Mouse (Mus musculus): ENCODE measurements around the gene Olfr635. TPM values are rescaled to one million over a fixed set of nuclear protein-coding genes. Genes with fewer than 3 reads are reported as not detected.

The Olfr635 gene
- polyA plus RNA-seq, 1 experiment: not detected

DNA sequence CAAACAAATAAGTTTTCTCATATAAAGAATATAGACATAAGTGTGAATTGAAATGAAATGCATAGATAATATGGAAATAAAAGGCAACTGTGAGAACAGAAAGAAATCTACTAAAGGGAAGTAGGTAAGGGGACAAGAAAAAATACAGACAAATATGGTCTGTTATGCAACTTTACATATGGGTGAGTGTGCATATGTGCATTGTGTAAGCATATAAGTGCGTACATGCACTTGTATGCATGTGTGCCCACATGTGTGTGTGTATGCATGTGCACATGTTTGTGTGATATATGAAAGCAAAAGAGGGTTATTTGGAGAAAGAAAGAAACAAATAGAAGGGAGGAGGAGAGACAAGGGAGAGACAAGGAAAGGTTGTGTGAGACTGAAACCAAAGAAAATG is 48.0 kb downstream of the Olfr635 start:
- TF ChIP-seq TAL1 (IDR thresholded peaks at IDR 0.05; ENCODE audit: low read length): no peak
- no peak for TF ChIP-seq GATA1 (IDR thresholded peaks at IDR 0.05; ENCODE audit: low read length)
- Histone ChIP-seq H3K4me3 (replicated peaks) (no peak overlapping the region), H3K4me1 (ENCODE audit: control insufficient read depth) (no peaks in the 10 kb centered on the region), H3K27me3 (ENCODE audit: control insufficient read depth) (no peaks in the 10 kb centered on the region), H3K36me3 (ENCODE audit: control insufficient read depth) (no peaks in the 10 kb centered on the region), H3K9me3 (ENCODE audit: control insufficient read depth, low read length) (no peaks in the 10 kb centered on the region)

DNA sequence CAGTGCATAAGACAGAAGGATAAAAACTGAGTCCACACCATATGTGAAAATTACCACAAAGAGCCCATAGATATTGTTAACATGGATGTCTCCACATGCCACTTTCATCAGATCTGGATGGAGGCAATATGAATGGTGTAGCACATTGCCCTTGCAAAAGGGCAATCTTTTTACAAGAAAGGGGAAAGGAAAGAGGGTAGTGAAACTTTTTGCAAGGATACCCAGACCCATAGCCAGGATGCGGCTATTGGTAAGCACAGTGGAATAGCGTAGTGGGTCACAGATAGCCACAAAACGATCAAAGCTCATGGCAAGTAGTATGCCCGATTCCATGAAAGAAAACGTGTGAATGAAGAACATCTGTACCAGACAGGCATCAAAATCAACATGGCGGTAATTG is 50.7 kb downstream of the Olfr635 start:
- H3K4me1 ChIP-seq (ENCODE audit: control insufficient read depth): no peaks in the 10 kb centered on the region
- no peaks in the 10 kb centered on the region for H3K27me3 ChIP-seq (ENCODE audit: control insufficient read depth)
- TF ChIP-seq GATA1 (IDR thresholded peaks at IDR 0.05; ENCODE audit: low read length) (no peak), TAL1 (IDR thresholded peaks at IDR 0.05; ENCODE audit: low read length) (no peak)
- H3K4me3 ChIP-seq (replicated peaks): no peak overlapping the region
- no peaks in the 10 kb centered on the region for H3K9me3 ChIP-seq (ENCODE audit: control insufficient read depth, low read length)
- no peaks in the 10 kb centered on the region for H3K36me3 ChIP-seq (ENCODE audit: control insufficient read depth)

GRCm38 (mm10) chr7:104025473-104025872 is 54.5 kb downstream of the Olfr635 start, which contains the start of gene Olfr640:
Olfr640 (minus strand) TSS chr7:104025573.
- H3K9me3 ChIP-seq (ENCODE audit: control insufficient read depth, low read length): no peaks in the 10 kb centered on the region
- no peaks in the 10 kb centered on the region for H3K36me3 ChIP-seq (ENCODE audit: control insufficient read depth)
- no peaks in the 10 kb centered on the region for H3K4me1 ChIP-seq (ENCODE audit: control insufficient read depth)
- TF ChIP-seq GATA1 (IDR thresholded peaks at IDR 0.05; ENCODE audit: low read length): no peak
- no peak for TF ChIP-seq TAL1 (IDR thresholded peaks at IDR 0.05; ENCODE audit: low read length)
- H3K4me3 ChIP-seq (replicated peaks): no peak within 1 kb of the TSS
- no peaks in the 10 kb centered on the region for H3K27me3 ChIP-seq (ENCODE audit: control insufficient read depth)

DNA sequence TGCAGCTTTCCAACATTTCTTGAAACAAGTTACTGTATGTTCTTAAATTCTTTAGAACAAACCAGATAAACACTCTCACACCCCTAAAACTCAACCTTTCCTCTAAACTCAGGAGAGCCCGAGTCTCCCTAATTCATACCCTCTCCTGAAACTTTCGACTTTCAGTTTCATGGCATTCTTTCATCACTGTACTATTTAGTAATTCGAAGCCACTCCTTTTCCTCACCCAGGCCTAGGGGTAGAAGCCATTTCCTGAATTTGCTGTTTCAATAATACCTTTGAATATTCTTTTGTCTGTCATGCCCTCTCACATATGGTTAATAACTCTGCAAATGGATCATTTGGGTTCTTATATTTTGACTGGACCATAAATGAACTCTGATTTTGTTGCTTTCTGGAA is 56.0 kb downstream of the Olfr635 start:
- Histone ChIP-seq H3K9me3 (ENCODE audit: control insufficient read depth, low read length) (no peaks in the 10 kb centered on the region), H3K27me3 (ENCODE audit: control insufficient read depth) (no peaks in the 10 kb centered on the region), H3K36me3 (ENCODE audit: control insufficient read depth) (no peaks in the 10 kb centered on the region), H3K4me3 (replicated peaks) (no peak overlapping the region), H3K4me1 (ENCODE audit: control insufficient read depth) (no peaks in the 10 kb centered on the region)
- no peak for TF ChIP-seq GATA1 (IDR thresholded peaks at IDR 0.05; ENCODE audit: low read length)
- no peak for TF ChIP-seq TAL1 (IDR thresholded peaks at IDR 0.05; ENCODE audit: low read length)

DNA sequence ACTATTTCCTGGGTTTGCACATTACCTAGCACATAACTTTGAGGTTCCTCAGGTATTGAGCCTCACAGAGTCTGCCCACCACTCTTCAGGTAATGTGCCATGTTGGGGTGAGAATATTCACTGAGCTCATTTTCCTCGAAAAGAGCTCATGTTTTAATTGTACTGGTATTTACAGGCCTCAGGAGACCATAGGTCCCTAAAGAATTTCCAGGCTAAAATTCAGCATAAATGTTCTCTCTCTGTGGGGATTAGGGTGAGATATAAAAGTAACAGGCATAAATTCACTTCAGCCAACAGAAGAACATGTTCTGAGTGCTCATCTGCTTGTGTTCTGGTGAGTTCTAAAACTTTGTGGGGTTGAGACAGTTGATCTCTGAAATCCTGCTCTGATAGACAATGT is 64.2 kb downstream of the Olfr635 start, which contains the start of gene Olfr641:
Gene Olfr641 (plus strand): TSS at position 301 of the 400 bp plus-strand sequence.
- no peaks in the 10 kb centered on the region for H3K9me3 ChIP-seq (ENCODE audit: control insufficient read depth, low read length)
- H3K36me3 ChIP-seq (ENCODE audit: control insufficient read depth): no peaks in the 10 kb centered on the region
- TF ChIP-seq GATA1 (IDR thresholded peaks at IDR 0.05; ENCODE audit: low read length): no peak
- no peak for TF ChIP-seq TAL1 (IDR thresholded peaks at IDR 0.05; ENCODE audit: low read length)
- no peak within 1 kb of the TSS for H3K4me3 ChIP-seq (replicated peaks)
- H3K27me3 ChIP-seq (ENCODE audit: control insufficient read depth): no peaks in the 10 kb centered on the region
- H3K4me1 ChIP-seq (ENCODE audit: control insufficient read depth): no peaks in the 10 kb centered on the region

Other genes with a start within 250 kb of the Olfr635 start
- not detected in 2 replicates for gene Olfr628, start 240.8 kb upstream of the Olfr635 start, polyA plus RNA-seq (2012)
- gene Olfr629, start 226.2 kb upstream of the Olfr635 start, polyA plus RNA-seq (2012): not detected in 2 replicates
- gene Olfr630, start 213.8 kb upstream of the Olfr635 start, polyA plus RNA-seq (2012): not detected in 2 replicates
- not detected in 2 replicates for gene Olfr69, start 199.6 kb upstream of the Olfr635 start, polyA plus RNA-seq (2012)
- gene Olfr68, start 191.5 kb upstream of the Olfr635 start, polyA plus RNA-seq (2012): 0.02 TPM in 1 of 2 replicates, not detected in the other
- not detected in 2 replicates for gene Olfr67, start 179.3 kb upstream of the Olfr635 start, polyA plus RNA-seq (2012)
- 22,007 and 54,805 TPM in 2 replicates for gene Hbb-bt, start 157.2 kb upstream of the Olfr635 start, polyA plus RNA-seq (2012)
- gene Hbb-bs, start 143.1 kb upstream of the Olfr635 start, polyA plus RNA-seq (2012): 263,491 and 269,873 TPM in 2 replicates
- gene Hbb-bh2, start 130.6 kb upstream of the Olfr635 start, polyA plus RNA-seq (2012): 0.10 TPM in 1 of 2 replicates, not detected in the other
- gene Hbb-bh1, start 128.0 kb upstream of the Olfr635 start, polyA plus RNA-seq (2012): 4.0 and 4.3 TPM in 2 replicates
- 85.0 and 543 TPM in 2 replicates for gene Hbb-y, start 117.9 kb upstream of the Olfr635 start, polyA plus RNA-seq (2012)
- gene Olfr66, start 84.9 kb upstream of the Olfr635 start, polyA plus RNA-seq (2012): not detected in 2 replicates
- gene Olfr64, start 76.7 kb upstream of the Olfr635 start, polyA plus RNA-seq (2012): not detected in 2 replicates
- gene Olfr65, start 67.7 kb upstream of the Olfr635 start, polyA plus RNA-seq (2012): 0.08 TPM in 1 of 2 replicates, not detected in the other
- 0.10 TPM in 1 of 2 replicates, not detected in the other for gene Olfr631, start 42.3 kb upstream of the Olfr635 start, polyA plus RNA-seq (2012)
- gene Olfr632, start 36.8 kb upstream of the Olfr635 start, polyA plus RNA-seq (2012): not detected in 2 replicates
- gene Olfr633, start 26.7 kb upstream of the Olfr635 start, polyA plus RNA-seq (2012): not detected in 2 replicates
- gene Olfr638, start 27.6 kb downstream of the Olfr635 start, polyA plus RNA-seq (2012): not detected in 2 replicates
- not detected in 2 replicates for gene Olfr639, start 46.2 kb downstream of the Olfr635 start, polyA plus RNA-seq (2012)
- 0.01 TPM in 1 of 2 replicates, not detected in the other for gene Olfr640, start 54.4 kb downstream of the Olfr635 start, polyA plus RNA-seq (2012)
- gene Olfr641, start 64.3 kb downstream of the Olfr635 start, polyA plus RNA-seq (2012): not detected in 2 replicates
- not detected in 2 replicates for gene Olfr642, start 81.5 kb downstream of the Olfr635 start, polyA plus RNA-seq (2012)
- gene 4930516K23Rik, start 90.3 kb downstream of the Olfr635 start, polyA plus RNA-seq (2012): not detected in 2 replicates
- not detected in 2 replicates for gene Olfr644, start 100.7 kb downstream of the Olfr635 start, polyA plus RNA-seq (2012)
- not detected in 2 replicates for gene Olfr645, start 114.3 kb downstream of the Olfr635 start, polyA plus RNA-seq (2012)
- not detected in 2 replicates for gene Olfr646, start 133.7 kb downstream of the Olfr635 start, polyA plus RNA-seq (2012)
- gene Ubqln5, start 158.7 kb downstream of the Olfr635 start, polyA plus RNA-seq (2012): not detected in 2 replicates
- gene Olfr643, start 166.3 kb downstream of the Olfr635 start, polyA plus RNA-seq (2012): not detected in 2 replicates
- not detected in 2 replicates for gene Ubqln3, start 172.1 kb downstream of the Olfr635 start, polyA plus RNA-seq (2012)
- not detected in 2 replicates for gene Ubqlnl, start 179.4 kb downstream of the Olfr635 start, polyA plus RNA-seq (2012)
- gene Olfm5, start 193.7 kb downstream of the Olfr635 start, polyA plus RNA-seq (2012): not detected in 2 replicates
- 0.03 TPM in 1 of 2 replicates, not detected in the other for gene Olfr648, start 212.2 kb downstream of the Olfr635 start, polyA plus RNA-seq (2012)
- gene Olfr649, start 224.8 kb downstream of the Olfr635 start, polyA plus RNA-seq (2012): not detected in 2 replicates
- not detected in 2 replicates for gene Trim6, start 247.6 kb downstream of the Olfr635 start, polyA plus RNA-seq (2012)

Data from erythroblast, embryonic 14.5 days (primary cell).